In the genomic region with DNA sequence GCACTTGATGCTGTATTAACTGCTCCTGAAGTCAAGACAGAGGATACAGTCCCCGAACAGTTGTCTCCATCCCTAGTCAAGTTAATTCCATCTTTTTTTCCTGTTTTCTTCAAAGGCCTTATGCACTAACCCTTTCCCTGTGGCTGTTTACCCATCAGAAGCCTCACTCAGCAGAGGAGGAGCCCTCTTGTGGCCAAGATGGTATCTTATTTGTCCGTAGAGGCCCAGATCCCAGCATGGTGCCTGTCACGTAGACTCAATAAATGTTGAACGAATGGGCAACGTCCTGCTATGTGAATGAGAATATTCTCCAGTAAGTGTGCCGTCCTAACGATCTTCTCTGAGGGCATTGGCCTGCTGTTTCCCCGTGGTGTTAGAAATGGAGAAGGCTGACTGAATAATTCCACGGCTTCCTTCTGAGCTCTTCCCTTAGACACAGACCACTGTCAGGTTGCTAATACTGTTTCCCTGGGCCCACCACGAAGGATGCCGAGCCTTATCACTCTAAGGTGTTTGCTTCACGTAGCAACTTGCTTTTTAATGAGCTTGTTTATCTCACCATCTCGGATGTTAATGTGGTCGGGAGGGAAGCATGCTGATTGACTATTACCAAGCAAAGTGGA, we compare ENCODE assay signal across 11 mouse cellular contexts.
DNase-seq lines count a peak whose midpoint lies in the region; ATAC-seq and TF ChIP-seq lines count a peak whose summit lies in the region.
"Had no signal": no experiment of that assay in that cellular context is flagged by ENCODE, and none has a peak within 500 bp of the region (broad histone marks: within the 10 kb centered on the region; RNA-seq: fewer than 3 reads in every experiment).

No protein-coding gene starts in this region.

- H3K27me3 ChIP-seq in liver, embryonic 14.5 days (ENCODE audit: control insufficient read depth, insufficient read depth, low read length) = no peaks in the 10 kb centered on the region
- no peaks in the 10 kb centered on the region for H3K27me3 ChIP-seq in midbrain, postnatal 0 days (ENCODE audit: insufficient read depth, low read length)
- H3K27me3 ChIP-seq: embryonic facial prominence, embryonic 12.5 days had no signal

- intact Hi-C loops in gastrocnemius, postnatal 36 days (cut with DNase I) = no loop called here

- no peak overlapping the region for H3K4me2 ChIP-seq in liver, embryonic 14.5 days (ENCODE audit: low read depth)
- H3K4me2 ChIP-seq in midbrain, postnatal 0 days (ENCODE audit: low read depth, low read length, poor library complexity, severe bottlenecking) = no peak overlapping the region
- H3K4me2 ChIP-seq: embryonic facial prominence, embryonic 12.5 days had no signal

- TF ChIP-seq CTCF in liver, embryonic 14.5 days (IDR thresholded peaks at IDR 0.05; ENCODE audit: low read depth) = peak; percentile 43; the same call in 1 of the 2 replicates
- peak; percentile 70 for TF ChIP-seq CTCF in midbrain, postnatal 0 days (IDR thresholded peaks at IDR 0.05)

- ATAC-seq in liver, embryonic 14.5 days (ENCODE audit: insufficient read depth) = no peak
- no peak for ATAC-seq in midbrain, postnatal 0 days (ENCODE audit: low FRiP score)

- DNase-seq in adrenal gland, postnatal 14 days = peak; percentile 36
- no peak for DNase-seq in adrenal gland, adult 18-20 months (ENCODE audit: low spot score in 2 of 2)
- no peak for DNase-seq in liver, embryonic 14.5 days (ENCODE audit: low read depth in 3 of 3, low spot score in 3 of 3)
- no peak for DNase-seq in liver
- peak; percentile 77 to 85 for DNase-seq in cerebellum, postnatal 10 days
- DNase-seq in midbrain, postnatal 0 days (ENCODE audit: low spot score) = peak; percentile 60
- no peak for DNase-seq in gastrocnemius, postnatal 36 days
- DNase-seq in ovary, postnatal 10 days (ENCODE audit: low spot score) = no peak
- DNase-seq: heart, postnatal 10 days; thymus, adult 18-20 months had no signal

- H3K36me3 ChIP-seq in liver, embryonic 14.5 days (replicated peaks; ENCODE audit: control insufficient read depth, insufficient read depth, low read depth) = no peaks in the 10 kb centered on the region
- no peaks in the 10 kb centered on the region for H3K36me3 ChIP-seq in midbrain, postnatal 0 days (ENCODE audit: insufficient read depth, low read length)
- H3K36me3 ChIP-seq: embryonic facial prominence, embryonic 12.5 days had no signal

- H3K4me3 ChIP-seq in liver, embryonic 14.5 days (ENCODE audit: insufficient read depth in 1 of 2, low read depth in 2 of 2, low read length in 2 of 2) = no peak overlapping the region
- no peak overlapping the region for H3K4me3 ChIP-seq in midbrain, postnatal 0 days (ENCODE audit: low read depth, low read length)
- H3K4me3 ChIP-seq: embryonic facial prominence, embryonic 12.5 days had no signal

- no peak for TF ChIP-seq EP300 in liver, embryonic 14.5 days (IDR thresholded peaks at IDR 0.05; ENCODE audit: low read depth)

- H3K9me3 ChIP-seq in liver, embryonic 14.5 days (ENCODE audit: control insufficient read depth, low read length) = no peaks in the 10 kb centered on the region
- no peaks in the 10 kb centered on the region for H3K9me3 ChIP-seq in midbrain, postnatal 0 days (ENCODE audit: low read length)
- H3K9me3 ChIP-seq: embryonic facial prominence, embryonic 12.5 days had no signal

- 50% methylated on average over 14 of the region's 14 CpGs for WGBS in liver, embryonic 14.5 days (ENCODE audit: insufficient replicate concordance)
- WGBS in midbrain, postnatal 0 days = 46% methylated on average over 14 of the region's 14 CpGs

- no peaks in the 10 kb centered on the region for H3K4me1 ChIP-seq in liver, embryonic 14.5 days (replicated peaks; ENCODE audit: control insufficient read depth in 2 of 2, insufficient read depth in 2 of 2, low read length in 1 of 2)
- no peaks in the 10 kb centered on the region for H3K4me1 ChIP-seq in midbrain, postnatal 0 days (ENCODE audit: insufficient read depth, low read length)
- H3K4me1 ChIP-seq: embryonic facial prominence, embryonic 12.5 days had no signal

- H3K9ac ChIP-seq in liver, embryonic 14.5 days (replicated peaks) = no peak overlapping the region
- no peak overlapping the region for H3K9ac ChIP-seq in midbrain, postnatal 0 days (replicated peaks; ENCODE audit: low read length, poor library complexity, severe bottlenecking)
- H3K9ac ChIP-seq: embryonic facial prominence, embryonic 12.5 days had no signal

- H3K27ac ChIP-seq in liver, embryonic 14.5 days = no peak overlapping the region
- H3K27ac ChIP-seq in midbrain, postnatal 0 days (ENCODE audit: low read depth, low read length) = no peak overlapping the region
- H3K27ac ChIP-seq: embryonic facial prominence, embryonic 12.5 days had no signal

Comparison
In these comparisons a context has a peak if more than half of its experiments do, and no peak if none do; other contexts are left out.
1. DNase-seq: peak in adrenal gland, postnatal 14 days (single experiment), cerebellum, postnatal 10 days (2 of 2) and midbrain, postnatal 0 days (single experiment); none in adrenal gland, adult 18-20 months (0 of 2), liver, embryonic 14.5 days (0 of 3), liver (single experiment), gastrocnemius, postnatal 36 days (0 of 2) and ovary, postnatal 10 days (single experiment).